Mouse (Mus musculus): ENCODE measurements around the gene Kcnj9. TPM values are rescaled to one million over a fixed set of nuclear protein-coding genes. Genes with fewer than 3 reads are reported as not detected.

Gene Kcnj9
- polyA plus RNA-seq, 1 experiment from 2014 or later, result not detected

GRCm38 (mm10) chr1:172340729-172341321 is 11.7 kb upstream of the Kcnj9 start, which contains the start of gene Kcnj10:
Gene Kcnj10 (plus strand): TSS chr1:172341210.
- H3K4me1 ChIP-seq (ENCODE audit: control insufficient read depth, insufficient read depth, low read length), result peaks cover 11% of the 10 kb centered on the region
- peaks cover 43% of the 10 kb centered on the region for H3K27me3 ChIP-seq (ENCODE audit: control insufficient read depth, insufficient read depth, low read length)
- ATAC-seq (replicated peaks; ENCODE audit: extremely low read depth, insufficient read depth, low FRiP score), result peak; percentile 73
- H3K36me3 ChIP-seq (ENCODE audit: control insufficient read depth, insufficient read depth), result no peaks in the 10 kb centered on the region
- H3K27ac ChIP-seq (ENCODE audit: low read length), result no peak within 1 kb of the TSS
- H3K4me2 ChIP-seq (ENCODE audit: low read depth, low read length), result peak within 1 kb of the TSS; percentile 86
- peak within 1 kb of the TSS; percentile 55 for H3K4me3 ChIP-seq (ENCODE audit: low read length)
- H3K9me3 ChIP-seq (replicated peaks; ENCODE audit: control insufficient read depth, low read length), result no peaks in the 10 kb centered on the region
- H3K9ac ChIP-seq (ENCODE audit: low read length), result no peak within 1 kb of the TSS
- WGBS, result 2% methylated on average over 38 of the region's 38 CpGs

GRCm38 (mm10) chr1:172337411-172338185 is 8.5 kb upstream of the Kcnj9 start:
- Histone ChIP-seq H3K4me1 (ENCODE audit: control insufficient read depth, insufficient read depth, low read length) (peaks cover 11% of the 10 kb centered on the region), H3K9me3 (replicated peaks; ENCODE audit: control insufficient read depth, low read length) (no peaks in the 10 kb centered on the region), H3K4me3 (ENCODE audit: low read length) (no peak overlapping the region), H3K9ac (ENCODE audit: low read length) (no peak overlapping the region), H3K27ac (ENCODE audit: low read length) (no peak overlapping the region), H3K36me3 (ENCODE audit: control insufficient read depth, insufficient read depth) (no peaks in the 10 kb centered on the region), H3K4me2 (ENCODE audit: low read depth, low read length) (no peak overlapping the region), H3K27me3 (ENCODE audit: control insufficient read depth, insufficient read depth, low read length) (peaks cover 51% of the 10 kb centered on the region)
- no peak for ATAC-seq (replicated peaks; ENCODE audit: extremely low read depth, insufficient read depth, low FRiP score)
- 24% methylated on average over 2 of the region's 2 CpGs for WGBS

- no peak overlapping the region for H3K27ac ChIP-seq (ENCODE audit: low read length)
- H3K36me3 ChIP-seq (ENCODE audit: control insufficient read depth, insufficient read depth), result no peaks in the 10 kb centered on the region
- H3K4me3 ChIP-seq (ENCODE audit: low read length), result no peak overlapping the region
- ATAC-seq (replicated peaks; ENCODE audit: extremely low read depth, insufficient read depth, low FRiP score), result no peak
- H3K9me3 ChIP-seq (replicated peaks; ENCODE audit: control insufficient read depth, low read length), result no peaks in the 10 kb centered on the region
- H3K9ac ChIP-seq (ENCODE audit: low read length), result no peak overlapping the region
- peaks cover 41% of the 10 kb centered on the region for H3K27me3 ChIP-seq (ENCODE audit: control insufficient read depth, insufficient read depth, low read length)
- no peak overlapping the region for H3K4me2 ChIP-seq (ENCODE audit: low read depth, low read length)
- WGBS, result 69% methylated on average over 15 of the region's 15 CpGs
- peaks cover 4% of the 10 kb centered on the region for H3K4me1 ChIP-seq (ENCODE audit: control insufficient read depth, insufficient read depth, low read length)
Measured at GRCm38 (mm10) chr1:172335804-172336203, 6.7 kb upstream of the Kcnj9 start.

GRCm38 (mm10) chr1:172333512-172333911 is 4.4 kb upstream of the Kcnj9 start:
- ATAC-seq (replicated peaks; ENCODE audit: extremely low read depth, insufficient read depth, low FRiP score), result no peak
- 11% methylated on average over 3 of the region's 3 CpGs for WGBS
- peaks cover 43% of the 10 kb centered on the region for H3K27me3 ChIP-seq (ENCODE audit: control insufficient read depth, insufficient read depth, low read length)
- no peak overlapping the region for H3K4me2 ChIP-seq (ENCODE audit: low read depth, low read length)
- no peaks in the 10 kb centered on the region for H3K36me3 ChIP-seq (ENCODE audit: control insufficient read depth, insufficient read depth)
- H3K4me1 ChIP-seq (ENCODE audit: control insufficient read depth, insufficient read depth, low read length), result no peaks in the 10 kb centered on the region
- no peak overlapping the region for H3K27ac ChIP-seq (ENCODE audit: low read length)
- H3K9ac ChIP-seq (ENCODE audit: low read length), result no peak overlapping the region
- no peak overlapping the region for H3K4me3 ChIP-seq (ENCODE audit: low read length)
- no peaks in the 10 kb centered on the region for H3K9me3 ChIP-seq (replicated peaks; ENCODE audit: control insufficient read depth, low read length)

GRCm38 (mm10) chr1:172332925-172333324 is 3.8 kb upstream of the Kcnj9 start:
- Histone ChIP-seq H3K4me2 (ENCODE audit: low read depth, low read length) (no peak overlapping the region), H3K4me1 (ENCODE audit: control insufficient read depth, insufficient read depth, low read length) (no peaks in the 10 kb centered on the region), H3K36me3 (ENCODE audit: control insufficient read depth, insufficient read depth) (no peaks in the 10 kb centered on the region), H3K9ac (ENCODE audit: low read length) (no peak overlapping the region), H3K9me3 (replicated peaks; ENCODE audit: control insufficient read depth, low read length) (no peaks in the 10 kb centered on the region), H3K27me3 (ENCODE audit: control insufficient read depth, insufficient read depth, low read length) (peaks cover 48% of the 10 kb centered on the region), H3K4me3 (ENCODE audit: low read length) (no peak overlapping the region), H3K27ac (ENCODE audit: low read length) (no peak overlapping the region)
- ATAC-seq (replicated peaks; ENCODE audit: extremely low read depth, insufficient read depth, low FRiP score), result no peak
- 76% methylated on average over 2 of the region's 2 CpGs for WGBS

- H3K36me3 ChIP-seq (ENCODE audit: control insufficient read depth, insufficient read depth), result no peaks in the 10 kb centered on the region
- H3K27me3 ChIP-seq (ENCODE audit: control insufficient read depth, insufficient read depth, low read length), result peaks cover 58% of the 10 kb centered on the region
- 65% methylated on average over 8 of the region's 8 CpGs for WGBS
- no peak overlapping the region for H3K9ac ChIP-seq (ENCODE audit: low read length)
- peaks cover 4% of the 10 kb centered on the region for H3K9me3 ChIP-seq (replicated peaks; ENCODE audit: control insufficient read depth, low read length)
- no peak overlapping the region for H3K4me3 ChIP-seq (ENCODE audit: low read length)
- H3K4me2 ChIP-seq (ENCODE audit: low read depth, low read length), result no peak overlapping the region
- H3K27ac ChIP-seq (ENCODE audit: low read length), result no peak overlapping the region
- H3K4me1 ChIP-seq (ENCODE audit: control insufficient read depth, insufficient read depth, low read length), result no peaks in the 10 kb centered on the region
- ATAC-seq (replicated peaks; ENCODE audit: extremely low read depth, insufficient read depth, low FRiP score), result no peak
Measured at GRCm38 (mm10) chr1:172331422-172331947, 2.4 kb upstream of the Kcnj9 start.

- Histone ChIP-seq H3K27ac (ENCODE audit: low read length) (no peak overlapping the region), H3K4me3 (ENCODE audit: low read length) (no peak overlapping the region), H3K9me3 (replicated peaks; ENCODE audit: control insufficient read depth, low read length) (peaks cover 4% of the 10 kb centered on the region), H3K36me3 (ENCODE audit: control insufficient read depth, insufficient read depth) (no peaks in the 10 kb centered on the region), H3K9ac (ENCODE audit: low read length) (no peak overlapping the region), H3K4me2 (ENCODE audit: low read depth, low read length) (no peak overlapping the region), H3K27me3 (ENCODE audit: control insufficient read depth, insufficient read depth, low read length) (peaks cover 64% of the 10 kb centered on the region), H3K4me1 (ENCODE audit: control insufficient read depth, insufficient read depth, low read length) (peaks cover 2% of the 10 kb centered on the region; the same call in 1 of the 2 replicates)
- no peak for ATAC-seq (replicated peaks; ENCODE audit: extremely low read depth, insufficient read depth, low FRiP score)
- 60% methylated on average over 6 of the region's 6 CpGs for whole genome bisulfite sequencing
Measured at GRCm38 (mm10) chr1:172329616-172330015, 498 bp upstream of the Kcnj9 start.

- Histone ChIP-seq H3K4me2 (ENCODE audit: low read depth, low read length) (no peak overlapping the region), H3K36me3 (ENCODE audit: control insufficient read depth, insufficient read depth) (no peaks in the 10 kb centered on the region), H3K27me3 (ENCODE audit: control insufficient read depth, insufficient read depth, low read length) (peaks cover 58% of the 10 kb centered on the region), H3K9ac (ENCODE audit: low read length) (no peak overlapping the region), H3K4me1 (ENCODE audit: control insufficient read depth, insufficient read depth, low read length) (peaks cover 2% of the 10 kb centered on the region; the same call in 1 of the 2 replicates), H3K27ac (ENCODE audit: low read length) (no peak overlapping the region), H3K4me3 (ENCODE audit: low read length) (no peak overlapping the region), H3K9me3 (replicated peaks; ENCODE audit: control insufficient read depth, low read length) (peaks cover 4% of the 10 kb centered on the region)
- ATAC-seq (replicated peaks; ENCODE audit: extremely low read depth, insufficient read depth, low FRiP score), result no peak
- WGBS, result 71% methylated on average over 7 of the region's 7 CpGs
Measured at GRCm38 (mm10) chr1:172328461-172328860, 657 bp downstream of the Kcnj9 start.

- no peak overlapping the region for H3K4me3 ChIP-seq (ENCODE audit: low read length)
- H3K27ac ChIP-seq (ENCODE audit: low read length), result no peak overlapping the region
- peaks cover 58% of the 10 kb centered on the region for H3K27me3 ChIP-seq (ENCODE audit: control insufficient read depth, insufficient read depth, low read length)
- ATAC-seq (replicated peaks; ENCODE audit: extremely low read depth, insufficient read depth, low FRiP score), result no peak
- H3K4me2 ChIP-seq (ENCODE audit: low read depth, low read length), result no peak overlapping the region
- H3K9me3 ChIP-seq (replicated peaks; ENCODE audit: control insufficient read depth, low read length), result peaks cover 4% of the 10 kb centered on the region
- H3K9ac ChIP-seq (ENCODE audit: low read length), result no peak overlapping the region
- peaks cover 2% of the 10 kb centered on the region; the same call in 1 of the 2 replicates for H3K4me1 ChIP-seq (ENCODE audit: control insufficient read depth, insufficient read depth, low read length)
- WGBS, result 75% methylated on average over 3 of the region's 3 CpGs
- H3K36me3 ChIP-seq (ENCODE audit: control insufficient read depth, insufficient read depth), result no peaks in the 10 kb centered on the region
Measured at GRCm38 (mm10) chr1:172328041-172328440, 1.1 kb downstream of the Kcnj9 start.
